Mouse (Mus musculus): ENCODE measurements at regions not wholly inside any gene's neighbourhood (a gene's known extent, or its start where the extent isn't known, plus 50 kb on each side); places are given as distances from the start of the nearest gene placed in this dataset.

- H3K4me2 ChIP-seq (ENCODE audit: low read depth, low read length) = peak overlapping the region; percentile 40
- no peaks in the 10 kb centered on the region for H3K27me3 ChIP-seq (replicated peaks; ENCODE audit: control insufficient read depth, insufficient read depth, low read length)
- H3K9me3 ChIP-seq (ENCODE audit: control insufficient read depth, low read length) = no peaks in the 10 kb centered on the region
- H3K4me1 ChIP-seq (ENCODE audit: control insufficient read depth, insufficient read depth, low read length) = 0 out of 2 replicates have a peak, but pooled peaks cover 3% of the 10 kb centered on the region
- H3K36me3 ChIP-seq (ENCODE audit: control insufficient read depth, insufficient read depth, low read length) = no peaks in the 10 kb centered on the region
- peak overlapping the region; percentile 13; the same call in 1 of the 2 replicates for H3K4me3 ChIP-seq (ENCODE audit: low read length)
- peak overlapping the region; percentile 70 for H3K27ac ChIP-seq (ENCODE audit: low read length)
- peak; percentile 86 for ATAC-seq
- H3K9ac ChIP-seq (ENCODE audit: low read depth, low read length) = peak overlapping the region; percentile 16; the same call in 1 of the 2 replicates
- WGBS = 44% methylated on average over 21 of the region's 21 CpGs
These were observed 67.9 kb downstream of the Klf5 start for GRCm38 (mm10) chr14:99366281-99366987.

- no peak overlapping the region for H3K4me2 ChIP-seq (ENCODE audit: low read depth, low read length)
- no peak for ATAC-seq
- 61% methylated on average over 11 of the region's 11 CpGs for WGBS
These were observed 68.6 kb downstream of the Klf5 start for GRCm38 (mm10) chr14:99366996-99367555.

GRCm38 (mm10) chr14:99369366-99369765 is 70.9 kb downstream of the Klf5 start:
- Histone ChIP-seq H3K27me3 (replicated peaks; ENCODE audit: control insufficient read depth, insufficient read depth, low read length) (no peaks in the 10 kb centered on the region), H3K9ac (ENCODE audit: low read depth, low read length) (no peak overlapping the region), H3K36me3 (ENCODE audit: control insufficient read depth, insufficient read depth, low read length) (no peaks in the 10 kb centered on the region), H3K27ac (ENCODE audit: low read length) (no peak overlapping the region), H3K4me3 (ENCODE audit: low read length) (no peak overlapping the region), H3K4me2 (ENCODE audit: low read depth, low read length) (no peak overlapping the region), H3K9me3 (ENCODE audit: control insufficient read depth, low read length) (no peaks in the 10 kb centered on the region), H3K4me1 (ENCODE audit: control insufficient read depth, insufficient read depth, low read length) (0 out of 2 replicates have a peak, but pooled peaks cover 3% of the 10 kb centered on the region)
- WGBS = 84% methylated on average over 5 of the region's 5 CpGs
- no peak for ATAC-seq

More at GRCm38 (mm10) chr14:99366996-99367555, 68.6 kb downstream of the Klf5 start:
- no peak overlapping the region for H3K27ac ChIP-seq (ENCODE audit: low read length)
- H3K4me3 ChIP-seq (ENCODE audit: low read length) = no peak overlapping the region
- no peaks in the 10 kb centered on the region for H3K36me3 ChIP-seq (ENCODE audit: control insufficient read depth, insufficient read depth, low read length)
- H3K9me3 ChIP-seq (ENCODE audit: control insufficient read depth, low read length) = no peaks in the 10 kb centered on the region
- H3K4me1 ChIP-seq (ENCODE audit: control insufficient read depth, insufficient read depth, low read length) = 0 out of 2 replicates have a peak, but pooled peaks cover 3% of the 10 kb centered on the region
- peak overlapping the region; percentile 33 for H3K9ac ChIP-seq (ENCODE audit: low read depth, low read length)
- H3K27me3 ChIP-seq (replicated peaks; ENCODE audit: control insufficient read depth, insufficient read depth, low read length) = no peaks in the 10 kb centered on the region

- no peak overlapping the region for H3K9ac ChIP-seq (ENCODE audit: low read depth, low read length)
- H3K9me3 ChIP-seq (ENCODE audit: control insufficient read depth, low read length) = no peaks in the 10 kb centered on the region
- H3K36me3 ChIP-seq (ENCODE audit: control insufficient read depth, insufficient read depth, low read length) = no peaks in the 10 kb centered on the region
- H3K27me3 ChIP-seq (replicated peaks; ENCODE audit: control insufficient read depth, insufficient read depth, low read length) = no peaks in the 10 kb centered on the region
- H3K4me2 ChIP-seq (ENCODE audit: low read depth, low read length) = no peak overlapping the region
- no peak for ATAC-seq
- no peak overlapping the region for H3K27ac ChIP-seq (ENCODE audit: low read length)
- 66% methylated on average over 4 of the region's 4 CpGs for WGBS
- no peak overlapping the region for H3K4me3 ChIP-seq (ENCODE audit: low read length)
- H3K4me1 ChIP-seq (ENCODE audit: control insufficient read depth, insufficient read depth, low read length) = no peaks in the 10 kb centered on the region
These were observed 75.2 kb downstream of the Klf5 start for GRCm38 (mm10) chr14:99373682-99374081.

- Histone ChIP-seq H3K36me3 (ENCODE audit: control insufficient read depth, insufficient read depth, low read length) (no peaks in the 10 kb centered on the region), H3K4me2 (ENCODE audit: low read depth, low read length) (no peak overlapping the region), H3K27ac (ENCODE audit: low read length) (no peak overlapping the region), H3K9ac (ENCODE audit: low read depth, low read length) (no peak overlapping the region), H3K9me3 (ENCODE audit: control insufficient read depth, low read length) (no peaks in the 10 kb centered on the region), H3K4me3 (ENCODE audit: low read length) (no peak overlapping the region), H3K27me3 (replicated peaks; ENCODE audit: control insufficient read depth, insufficient read depth, low read length) (no peaks in the 10 kb centered on the region), H3K4me1 (ENCODE audit: control insufficient read depth, insufficient read depth, low read length) (no peaks in the 10 kb centered on the region)
- ATAC-seq = peak; percentile 57
- WGBS = 42% methylated on average over 5 of the region's 5 CpGs
These were observed 76.6 kb downstream of the Klf5 start for GRCm38 (mm10) chr14:99375040-99375610.

GRCm38 (mm10) chr14:99376652-99377502 is 78.4 kb downstream of the Klf5 start:
- no peak overlapping the region for H3K27ac ChIP-seq (ENCODE audit: low read length)
- no peak for ATAC-seq
- no peaks in the 10 kb centered on the region for H3K27me3 ChIP-seq (replicated peaks; ENCODE audit: control insufficient read depth, insufficient read depth, low read length)
- no peaks in the 10 kb centered on the region for H3K9me3 ChIP-seq (ENCODE audit: control insufficient read depth, low read length)
- no peak overlapping the region for H3K9ac ChIP-seq (ENCODE audit: low read depth, low read length)
- no peak overlapping the region for H3K4me2 ChIP-seq (ENCODE audit: low read depth, low read length)
- H3K36me3 ChIP-seq (ENCODE audit: control insufficient read depth, insufficient read depth, low read length) = no peaks in the 10 kb centered on the region
- no peak overlapping the region for H3K4me3 ChIP-seq (ENCODE audit: low read length)
- peaks cover 3% of the 10 kb centered on the region; the same call in 1 of the 2 replicates for H3K4me1 ChIP-seq (ENCODE audit: control insufficient read depth, insufficient read depth, low read length)
- WGBS = 79% methylated on average over 11 of the region's 11 CpGs

GRCm38 (mm10) chr14:99381262-99382017 is 82.9 kb downstream of the Klf5 start:
- Histone ChIP-seq H3K4me2 (ENCODE audit: low read depth, low read length) (no peak overlapping the region), H3K4me1 (ENCODE audit: control insufficient read depth, insufficient read depth, low read length) (peaks cover 3% of the 10 kb centered on the region; the same call in 1 of the 2 replicates), H3K27ac (ENCODE audit: low read length) (peak overlapping the region; percentile 69), H3K4me3 (ENCODE audit: low read length) (no peak overlapping the region), H3K27me3 (replicated peaks; ENCODE audit: control insufficient read depth, insufficient read depth, low read length) (no peaks in the 10 kb centered on the region), H3K9me3 (ENCODE audit: control insufficient read depth, low read length) (no peaks in the 10 kb centered on the region), H3K36me3 (ENCODE audit: control insufficient read depth, insufficient read depth, low read length) (no peaks in the 10 kb centered on the region), H3K9ac (ENCODE audit: low read depth, low read length) (no peak overlapping the region)
- 0 out of 2 replicates have a peak, but pooled peaks have one; percentile 22 for ATAC-seq
- WGBS = 69% methylated on average over 10 of the region's 10 CpGs

GRCm38 (mm10) chr14:99382051-99382450 is 83.6 kb downstream of the Klf5 start:
- H3K27ac ChIP-seq (ENCODE audit: low read length) = peak overlapping the region; percentile 54; the same call in 1 of the 2 replicates
- H3K4me3 ChIP-seq (ENCODE audit: low read length) = no peak overlapping the region
- H3K4me2 ChIP-seq (ENCODE audit: low read depth, low read length) = no peak overlapping the region
- H3K9ac ChIP-seq (ENCODE audit: low read depth, low read length) = no peak overlapping the region
- WGBS = 67% methylated on average over 5 of the region's 5 CpGs
- no peaks in the 10 kb centered on the region for H3K27me3 ChIP-seq (replicated peaks; ENCODE audit: control insufficient read depth, insufficient read depth, low read length)
- no peaks in the 10 kb centered on the region for H3K9me3 ChIP-seq (ENCODE audit: control insufficient read depth, low read length)
- peaks cover 3% of the 10 kb centered on the region; the same call in 1 of the 2 replicates for H3K4me1 ChIP-seq (ENCODE audit: control insufficient read depth, insufficient read depth, low read length)
- H3K36me3 ChIP-seq (ENCODE audit: control insufficient read depth, insufficient read depth, low read length) = no peaks in the 10 kb centered on the region
- ATAC-seq = peak; percentile 84
